Mouse (Mus musculus): ENCODE measurements at regions not wholly inside any gene's neighbourhood (a gene's known extent, or its start where the extent isn't known, plus 50 kb on each side); places are given as distances from the start of the nearest gene placed in this dataset.

DNA sequence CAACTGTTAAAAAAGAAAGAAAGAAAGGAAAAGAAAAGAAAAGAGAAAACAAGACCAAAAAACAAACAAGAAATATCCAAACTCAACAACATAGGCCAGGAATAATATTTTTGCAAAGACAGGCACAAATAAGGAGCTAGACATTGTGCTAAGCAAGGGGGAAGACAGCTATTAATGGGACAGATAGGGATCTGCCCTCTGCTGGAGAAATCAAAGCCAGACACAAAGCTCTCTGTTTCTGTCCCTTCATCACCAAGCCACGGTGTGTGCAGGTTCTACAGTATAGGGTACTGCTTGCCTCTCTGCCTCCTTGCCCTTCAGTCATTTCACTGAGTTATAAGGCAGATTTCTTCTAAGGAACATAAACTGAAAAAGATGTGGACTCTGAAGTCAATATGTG, 57.8 kb upstream of the Chchd3 start:
- DNase-seq (ENCODE audit: extremely low spot score), result no peak

DNA sequence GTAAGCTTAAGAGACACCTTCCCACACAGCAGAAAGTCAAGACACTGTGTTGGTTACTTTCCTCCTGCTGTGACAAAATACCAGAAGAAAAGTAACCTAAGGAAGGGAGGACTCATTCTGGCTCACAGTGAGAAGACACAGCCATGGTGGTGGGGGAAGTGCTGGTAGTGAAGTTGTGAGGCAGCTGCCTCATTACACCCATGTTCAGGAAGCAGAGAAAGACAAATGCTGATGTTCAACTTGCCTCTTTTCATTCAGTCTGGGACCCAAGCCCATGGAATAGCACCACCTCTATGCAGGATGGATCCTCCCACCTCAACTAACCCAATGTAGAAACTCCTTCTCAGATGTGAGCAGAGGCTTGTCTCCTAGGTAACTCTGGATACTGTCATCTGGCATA, 60.5 kb upstream of the Chchd3 start:
- no peak for DNase-seq (ENCODE audit: extremely low spot score)

DNA sequence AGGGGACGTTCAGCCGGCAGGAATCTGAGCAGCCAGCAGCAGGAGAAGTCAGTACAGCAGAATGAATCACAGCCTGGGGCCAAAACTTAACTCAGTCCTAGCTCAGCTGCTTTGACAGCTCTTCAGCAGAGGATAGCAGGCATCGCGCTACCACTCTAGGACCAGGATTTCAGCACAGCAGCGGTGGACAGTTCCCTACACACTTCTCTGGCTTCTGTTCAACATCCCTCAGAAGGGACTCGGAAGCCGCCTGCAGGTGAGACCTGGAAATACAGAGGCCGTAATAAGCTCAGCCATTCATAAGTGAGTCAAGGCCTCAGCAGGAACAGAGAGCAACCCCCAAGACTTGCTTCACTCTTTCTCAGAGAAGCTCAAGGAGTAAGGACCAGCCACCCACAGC, 66.5 kb upstream of the Chchd3 start:
- DNase-seq (ENCODE audit: extremely low spot score), result peak; percentile 77

DNA sequence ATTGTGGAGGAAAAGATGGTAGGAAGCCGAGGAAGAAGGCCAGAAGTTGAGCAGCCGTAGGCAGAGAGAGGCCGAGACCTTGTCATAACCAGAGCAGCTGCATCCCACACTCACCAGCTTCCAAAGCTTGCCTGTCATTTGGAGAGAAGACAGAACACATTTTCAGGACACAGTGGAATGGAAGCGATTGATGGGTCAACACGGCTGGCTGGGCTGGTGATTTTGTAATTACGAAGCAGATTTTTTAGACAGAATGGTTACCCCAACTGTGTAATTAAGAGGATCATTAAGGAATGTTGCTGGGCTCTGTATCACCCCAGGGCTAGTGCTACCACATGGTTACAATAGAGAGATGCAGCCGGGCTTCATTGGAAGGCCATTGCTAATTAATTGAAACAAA, 76.8 kb upstream of the Chchd3 start:
- DNase-seq (ENCODE audit: extremely low spot score), result no peak

DNA sequence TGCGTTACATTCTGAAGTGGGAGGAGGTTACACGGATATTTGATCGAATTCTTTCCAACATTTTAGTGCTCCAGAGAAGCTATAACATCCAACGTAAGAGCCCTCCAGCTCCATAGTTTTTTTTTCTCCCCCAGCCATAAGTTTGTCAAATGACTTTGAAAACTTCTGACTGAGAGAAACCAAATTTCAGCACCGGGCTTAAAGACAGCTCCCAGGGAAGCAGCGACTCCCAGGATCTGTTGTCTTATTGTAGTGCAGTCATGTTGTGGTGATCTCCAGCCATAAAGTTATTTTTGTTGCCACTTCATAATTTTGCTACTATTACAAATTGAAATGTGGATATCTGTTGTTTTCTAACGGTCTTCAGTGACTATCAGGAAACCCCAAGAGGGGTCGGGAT, 77.8 kb upstream of the Chchd3 start:
- peak; percentile 39 for DNase-seq (ENCODE audit: extremely low spot score)

DNA sequence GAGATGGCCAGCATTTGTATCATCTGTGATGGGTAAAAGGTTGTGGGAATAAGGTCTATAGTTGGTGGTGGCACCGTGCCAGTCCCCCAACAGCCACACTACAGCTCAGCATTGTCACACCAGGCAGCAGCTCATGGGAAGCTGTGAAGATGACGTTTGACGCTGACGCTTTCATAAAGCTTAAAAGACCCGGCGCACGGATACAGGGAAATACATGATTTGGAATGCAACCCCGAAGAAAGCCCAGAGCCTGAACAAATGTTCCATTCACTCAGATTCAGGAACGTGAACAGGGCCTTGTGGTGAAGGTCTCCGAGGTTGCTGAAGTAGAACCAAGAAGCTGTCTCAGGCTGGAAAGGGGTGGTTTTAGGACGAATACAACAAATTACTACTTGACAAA, 82.4 kb upstream of the Exoc4 start:
- no peak for DNase-seq (ENCODE audit: extremely low spot score)

DNA sequence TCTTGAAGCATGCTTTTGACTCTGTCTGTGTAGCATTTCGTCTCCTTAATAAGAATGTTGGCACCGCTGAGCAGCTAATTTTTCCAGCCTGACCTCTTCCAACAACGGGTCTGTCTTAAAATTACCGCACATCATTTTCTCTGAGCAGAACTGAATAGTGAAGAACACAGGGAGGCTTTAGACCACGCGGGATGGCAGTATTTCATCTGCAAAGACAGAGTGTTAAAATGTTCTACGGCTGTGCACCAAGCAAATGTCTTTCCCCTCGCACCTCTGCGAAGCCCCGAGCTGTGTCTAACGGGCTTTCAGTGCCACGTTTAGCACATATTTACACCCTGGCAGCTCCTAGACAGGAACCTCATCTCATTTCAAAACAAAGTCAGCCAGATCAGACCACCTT, 75.3 kb upstream of the Exoc4 start:
- DNase-seq (ENCODE audit: extremely low spot score), result no peak

DNA sequence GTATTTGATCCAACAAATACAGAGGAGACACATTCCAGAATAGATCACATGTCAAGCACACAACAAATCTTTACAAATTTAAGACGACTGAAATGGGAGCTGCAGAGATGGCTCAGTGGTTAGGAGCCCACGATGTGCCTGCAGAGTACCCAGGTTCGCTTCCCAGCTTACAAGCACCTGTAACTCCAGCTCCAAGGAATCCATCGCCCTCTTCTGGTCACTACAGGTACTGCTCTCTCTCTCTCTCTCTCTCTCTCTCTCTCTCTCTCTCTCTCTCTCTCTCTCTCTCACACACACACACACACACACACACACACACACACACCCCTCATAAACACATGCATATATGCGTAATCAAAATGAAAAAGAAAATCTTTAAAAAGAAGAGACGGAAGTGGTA, 74.3 kb upstream of the Exoc4 start:
- no peak for DNase-seq (ENCODE audit: extremely low spot score)

DNA sequence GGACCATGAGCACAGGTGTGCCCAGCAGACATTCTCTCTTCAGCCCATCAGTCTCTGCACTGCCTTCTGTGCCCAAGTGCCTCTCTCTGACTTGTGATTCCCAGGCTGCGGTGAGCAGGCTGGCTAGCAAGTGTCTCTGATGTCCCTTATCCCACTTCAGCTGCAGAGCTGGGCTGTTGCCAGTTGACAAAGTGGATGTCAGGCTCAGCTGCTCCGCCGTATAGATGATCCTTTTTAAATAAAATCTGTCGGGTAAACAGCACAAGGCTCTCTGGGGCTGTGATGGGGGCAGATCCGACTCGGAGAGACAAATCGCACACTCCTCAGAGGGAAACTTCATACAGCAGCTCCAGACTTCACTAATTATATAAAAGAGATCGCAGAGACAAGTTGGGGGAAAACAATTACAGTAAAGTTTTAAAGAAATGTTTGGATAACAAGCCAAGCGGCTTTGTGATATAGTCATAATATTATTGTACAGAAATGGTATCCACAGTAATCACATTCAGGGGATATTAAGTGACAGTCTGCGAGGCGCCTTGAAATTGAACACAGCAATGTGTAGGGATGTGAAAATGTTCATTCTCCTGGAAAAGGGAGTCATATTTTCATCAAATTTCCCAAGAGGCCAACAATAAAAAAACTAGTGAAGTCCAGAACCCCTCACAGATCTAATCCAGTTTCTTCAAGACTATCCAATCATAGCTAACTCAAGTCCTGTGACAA, 59.2 kb upstream of the Exoc4 start:
- no peak for DNase-seq (ENCODE audit: extremely low spot score)

DNA sequence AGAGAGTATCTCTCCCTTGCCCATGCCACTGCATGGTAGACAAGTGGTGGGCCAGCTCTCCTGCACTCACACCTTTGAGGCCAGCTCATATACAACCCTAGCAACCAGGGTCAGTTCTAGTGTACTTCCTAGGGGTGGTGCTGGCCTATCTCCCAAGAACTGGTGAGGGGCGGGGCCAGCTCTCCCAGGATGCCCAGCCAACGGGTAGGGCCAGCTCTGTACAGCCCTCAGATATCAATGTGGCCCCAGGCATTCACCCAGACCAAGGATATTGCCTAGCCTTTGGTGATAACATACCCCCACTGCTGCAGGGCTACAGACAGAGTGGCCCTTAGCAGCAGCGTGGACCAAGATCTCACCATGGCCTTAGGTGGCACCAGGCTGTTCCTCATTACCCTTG, 55.1 kb upstream of the Exoc4 start:
- no peak for DNase-seq (ENCODE audit: extremely low spot score)
